Mouse (Mus musculus): Measurements from ENCODE around the gene Gpr135.

Gpr135 gene

DNA sequence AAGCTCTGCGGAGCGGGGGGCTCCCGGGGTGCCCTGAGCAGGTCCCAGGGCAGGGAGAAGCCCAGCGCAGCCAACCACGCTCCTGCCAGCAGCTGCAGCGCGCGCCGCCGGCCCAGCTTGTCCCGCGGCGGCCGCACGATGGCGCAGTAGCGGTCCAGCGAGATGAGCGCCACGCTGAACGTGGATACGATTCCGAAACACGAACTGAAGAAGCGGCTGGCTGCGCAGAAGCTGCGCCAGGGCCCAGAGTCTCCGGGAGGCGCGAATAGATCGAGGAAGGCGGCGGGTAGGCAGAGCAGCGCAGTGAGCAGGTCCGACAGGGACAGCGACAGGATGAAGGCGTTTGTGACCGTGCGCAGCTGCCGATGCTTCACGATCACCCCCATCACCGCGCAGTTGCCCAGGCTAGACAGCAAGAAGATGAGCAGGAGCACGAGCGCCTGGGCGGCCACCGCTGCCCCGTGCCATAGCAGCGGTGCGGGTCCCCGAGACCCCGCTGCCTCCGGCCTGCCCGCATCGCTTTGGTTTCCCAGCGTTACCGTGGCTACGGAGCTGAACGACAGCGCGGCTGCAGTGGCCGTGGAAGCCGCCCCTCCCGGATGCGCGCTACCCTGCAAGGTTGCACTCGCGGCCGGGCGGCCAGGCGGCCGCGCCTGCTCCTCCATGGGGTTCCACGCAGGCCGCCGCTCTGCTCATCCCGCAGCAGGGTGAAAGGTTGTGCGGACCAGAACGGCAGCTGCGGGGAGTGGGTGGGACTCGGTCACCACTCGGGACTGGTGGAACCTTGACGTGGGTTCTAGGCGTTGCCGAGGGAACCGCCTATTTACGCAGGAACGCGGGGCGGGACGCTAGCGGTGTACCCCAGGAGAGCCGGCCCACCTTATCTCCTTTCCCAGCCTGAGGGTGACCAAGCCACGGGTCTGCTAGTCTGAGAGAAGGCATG lies at the start of gene Gpr135:
Gpr135 (minus strand) TSS at position 799 of the 943 bp plus-strand sequence.
- no peak for DNase-seq (ENCODE audit: low read depth, low spot score)

DNA sequence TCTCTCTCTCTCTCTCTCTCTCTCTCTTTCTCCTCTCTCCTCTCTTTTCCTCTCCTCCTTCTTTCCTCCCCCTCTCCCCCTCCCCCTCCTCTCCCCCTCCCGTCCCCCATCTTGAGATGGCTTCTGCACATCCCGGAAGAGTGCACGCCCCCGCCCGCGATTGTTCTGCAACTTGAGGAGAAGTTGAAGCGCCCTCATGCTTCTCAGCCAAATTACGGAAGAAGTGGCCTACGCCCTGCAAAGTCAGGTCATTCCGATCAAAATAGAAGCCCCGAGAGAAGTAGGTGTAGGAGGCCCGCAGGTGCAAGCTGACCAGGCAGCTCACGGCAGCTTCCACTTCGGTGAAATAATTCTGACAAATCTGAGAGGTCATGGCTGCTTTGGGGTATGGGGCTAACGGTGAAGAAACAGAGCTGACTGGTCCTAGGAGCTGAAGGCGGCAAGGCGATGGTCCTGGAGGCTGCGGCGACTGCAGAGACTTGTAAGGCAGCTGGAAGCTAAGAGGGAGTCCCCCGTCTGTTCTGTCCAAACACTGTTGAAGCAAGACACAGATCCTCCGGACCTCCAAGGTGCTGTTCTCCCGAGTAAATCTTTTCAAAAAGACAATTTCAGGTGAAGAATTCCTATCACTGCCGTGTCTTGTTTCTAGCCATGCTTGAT lies 44.9 kb upstream of the Gpr135 start:
- no peak for DNase-seq (ENCODE audit: low read depth, low spot score)

DNA sequence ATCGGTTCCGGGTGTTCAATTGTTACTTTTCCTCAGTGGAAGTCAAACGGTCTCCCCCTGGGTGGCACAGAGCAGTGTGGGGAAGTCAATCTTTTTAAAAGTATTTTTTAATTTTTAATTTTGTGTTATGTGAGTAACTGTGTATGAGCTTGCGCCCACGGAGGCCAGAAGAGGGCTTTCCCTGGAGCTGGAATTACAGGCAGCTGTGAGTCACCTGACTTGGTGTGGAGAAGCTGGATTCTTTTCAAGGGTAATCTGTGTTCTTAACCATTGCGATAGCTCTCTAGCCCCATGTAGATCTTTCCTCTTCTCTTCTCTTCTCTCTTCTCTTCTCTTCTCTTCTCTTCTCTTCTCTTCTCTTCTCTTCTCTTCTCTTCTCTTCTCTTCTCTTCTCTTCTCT lies 44.2 kb upstream of the Gpr135 start:
- no peak for DNase-seq (ENCODE audit: low read depth, low spot score)

DNA sequence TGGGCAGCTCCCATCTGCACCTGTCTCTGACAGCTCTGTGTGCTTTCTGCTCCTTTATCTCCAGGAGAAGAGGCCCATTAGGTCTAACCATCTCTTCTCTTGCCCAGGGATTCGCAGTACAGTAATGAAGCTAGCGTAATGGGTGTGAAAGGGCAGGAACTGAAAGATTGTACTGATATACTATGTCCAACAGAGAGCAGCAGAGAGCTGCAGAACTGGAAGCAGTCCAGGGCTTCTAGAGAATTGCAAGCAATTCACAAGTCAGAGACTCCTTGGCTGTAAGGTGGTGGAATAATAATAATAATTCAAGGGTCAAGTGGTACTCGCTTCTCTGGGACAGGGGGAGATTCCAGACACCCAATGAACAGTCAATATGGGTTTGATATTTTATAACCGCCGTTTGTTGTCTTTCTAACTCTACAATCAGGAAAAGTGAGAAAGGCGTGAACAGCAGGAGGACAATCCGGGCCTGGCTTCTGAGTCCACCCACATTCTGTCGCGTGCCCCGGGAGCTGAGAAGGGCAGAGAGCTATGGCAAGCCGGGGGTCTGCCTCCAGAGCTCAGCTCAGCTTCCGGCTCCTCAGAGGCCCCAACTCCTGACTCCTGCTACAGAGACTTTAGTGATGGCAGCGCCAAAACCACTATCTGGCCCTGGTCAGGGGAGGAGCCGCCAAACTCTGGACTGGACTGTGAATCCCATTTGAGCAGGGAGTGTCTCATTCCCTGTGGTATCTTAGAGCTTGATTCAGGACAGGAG lies 33.8 kb upstream of the Gpr135 start:
- no peak for DNase-seq (ENCODE audit: low read depth, low spot score)

DNA sequence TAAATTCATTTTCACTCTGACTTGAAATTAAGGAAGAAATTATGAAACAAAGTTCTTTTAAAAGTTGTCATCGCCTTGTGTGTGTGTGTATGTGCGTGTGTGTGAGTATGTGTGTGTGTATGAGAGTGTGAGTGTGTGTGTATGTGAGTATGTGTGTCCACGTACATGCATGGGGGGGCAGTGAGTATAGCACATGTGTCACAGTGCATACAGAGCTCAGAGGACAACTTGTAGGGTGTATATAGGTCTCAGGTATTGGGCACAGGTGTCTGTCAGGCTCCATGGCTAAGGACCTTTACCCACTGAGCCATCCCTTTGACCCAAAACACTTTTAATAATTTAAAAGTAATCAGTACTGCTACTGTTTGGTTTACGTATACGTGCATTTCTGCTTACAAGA lies 33.1 kb upstream of the Gpr135 start:
- no peak for DNase-seq (ENCODE audit: low read depth, low spot score)

DNA sequence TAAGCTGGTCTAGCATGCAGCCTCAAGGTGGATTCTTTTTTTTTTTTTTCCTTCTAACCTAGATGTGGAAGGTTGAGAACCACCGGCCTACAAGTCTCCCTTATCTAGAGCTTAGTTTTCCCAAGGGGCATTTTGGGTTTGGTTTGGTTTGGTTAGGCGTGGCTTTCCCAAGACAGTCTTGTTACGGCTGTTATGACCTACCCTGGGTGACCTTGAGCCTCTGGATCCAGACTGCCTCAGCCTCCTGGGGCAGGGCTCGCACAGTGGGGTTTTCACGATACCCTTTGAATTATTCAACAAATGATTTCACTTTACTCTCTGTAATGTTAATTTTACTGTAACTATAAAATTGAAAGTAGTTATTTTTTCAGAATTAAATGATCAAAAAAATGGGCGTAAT lies 31.9 kb upstream of the Gpr135 start:
- DNase-seq (ENCODE audit: low read depth, low spot score) = no peak

DNA sequence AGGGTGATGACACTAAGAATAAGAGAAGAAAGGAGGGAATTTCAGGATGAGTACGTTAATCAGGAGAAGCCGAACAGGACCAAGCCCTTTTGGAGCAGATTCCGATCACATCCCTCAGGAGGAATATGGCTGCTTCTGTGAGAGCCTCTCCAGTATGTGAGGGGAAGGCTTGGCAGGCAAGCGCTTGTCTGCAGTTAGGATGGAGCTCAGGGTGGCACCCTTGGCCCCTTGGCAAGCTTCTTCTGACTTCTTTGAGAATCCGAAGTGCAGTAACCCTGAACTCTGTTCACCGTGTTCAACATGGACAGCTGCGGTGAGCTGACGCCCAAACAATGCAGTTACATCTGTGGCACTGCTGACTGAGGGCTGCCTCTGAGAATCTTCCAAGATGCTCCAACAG lies 26.0 kb upstream of the Gpr135 start:
- no peak for DNase-seq (ENCODE audit: low read depth, low spot score)

DNA sequence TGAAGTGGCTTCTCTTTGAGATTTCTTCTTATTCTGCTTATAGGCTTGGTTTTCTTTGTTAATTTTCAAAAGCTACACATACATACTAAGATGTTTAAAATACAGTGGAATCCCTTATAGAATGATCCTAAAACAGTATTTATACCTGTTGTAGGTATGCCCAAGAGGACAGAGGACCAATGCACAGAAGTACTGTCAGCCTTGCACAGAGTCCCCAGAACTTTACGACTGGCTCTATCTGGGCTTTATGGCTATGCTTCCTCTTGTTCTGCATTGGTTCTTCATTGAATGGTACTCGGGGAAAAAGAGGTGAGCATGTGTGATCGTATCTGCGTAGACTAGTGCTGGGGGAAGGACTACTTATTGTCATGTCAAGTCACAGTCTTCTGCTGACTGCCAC lies 18.9 kb upstream of the Gpr135 start:
- no peak for DNase-seq (ENCODE audit: low read depth, low spot score)

DNA sequence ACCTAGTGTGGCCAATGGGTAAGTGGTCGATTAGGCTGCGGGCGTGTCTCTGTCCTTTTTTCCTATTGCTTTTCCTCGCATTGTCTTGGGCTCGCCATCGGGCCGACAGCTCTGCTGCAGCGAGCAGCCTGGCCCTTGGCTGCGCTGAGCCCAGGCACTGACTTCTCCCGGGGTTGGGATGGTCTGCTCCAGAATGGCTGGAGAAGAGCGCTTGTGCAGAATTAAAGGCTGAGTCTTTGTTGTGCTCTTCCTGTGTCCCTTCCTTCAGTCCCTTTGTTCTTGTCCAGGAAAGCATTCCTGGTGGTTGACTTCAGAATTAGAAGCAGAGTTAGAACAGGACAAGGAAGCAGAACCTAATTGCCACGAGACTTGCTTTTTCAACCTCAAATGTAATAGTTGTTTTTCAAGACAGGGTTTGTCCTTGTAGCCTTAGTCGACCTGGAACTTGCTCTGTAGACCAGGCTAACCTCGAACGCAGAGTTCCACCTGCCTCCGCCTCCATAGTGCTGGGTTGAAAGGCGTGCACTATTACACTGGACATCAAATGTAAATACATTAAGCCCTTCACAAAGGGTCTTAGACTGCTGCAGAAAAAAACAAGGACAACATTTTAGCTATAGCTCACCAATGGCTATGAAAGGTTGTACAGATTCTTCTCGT lies 15.4 kb upstream of the Gpr135 start:
- DNase-seq (ENCODE audit: low read depth, low spot score) = no peak

DNA sequence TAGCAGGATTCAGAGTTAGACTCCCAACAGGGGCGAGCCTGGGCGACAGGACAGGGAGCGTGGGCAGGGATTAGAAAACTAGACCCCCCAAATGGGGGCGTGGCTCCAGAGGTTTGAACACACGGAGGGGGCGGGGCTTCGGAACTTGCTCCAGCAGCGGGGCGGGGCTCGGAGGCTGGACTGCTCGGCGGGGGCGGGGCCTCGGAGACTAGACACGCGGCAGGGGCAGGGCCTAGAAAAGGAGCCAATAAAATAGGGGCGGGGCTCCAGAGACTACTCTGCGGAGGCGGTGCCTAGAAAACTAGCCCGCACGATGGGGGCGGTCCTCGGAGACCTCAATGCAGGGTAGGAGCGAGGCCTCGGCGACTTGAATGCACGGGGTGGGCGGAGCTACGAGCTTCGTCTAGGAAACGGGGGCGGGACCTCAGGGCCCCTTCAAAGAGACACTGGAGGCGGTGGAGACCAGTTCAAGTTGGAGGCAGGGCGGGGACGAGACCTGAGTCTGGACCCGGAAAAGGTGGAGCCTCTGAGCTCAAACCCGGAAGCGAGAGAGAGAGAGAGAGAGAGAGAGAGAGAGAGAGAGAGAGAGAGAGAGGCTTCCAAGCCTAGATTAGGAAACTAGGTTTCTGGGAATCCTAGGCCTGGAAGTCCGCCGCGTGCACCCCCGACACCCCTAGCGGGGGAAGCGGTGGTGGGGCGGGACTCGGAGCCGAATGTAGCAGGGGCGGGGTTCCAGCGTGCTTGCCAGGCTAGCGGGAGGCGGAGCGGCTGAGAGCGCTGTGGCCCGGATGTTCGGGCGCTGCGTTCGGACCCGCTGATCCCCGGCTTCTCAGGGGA lies 14.6 kb upstream of the Gpr135 start, which contains the start of the genes L3hypdh and Jkamp:
L3hypdh (minus strand) TSS at position 111 of the 837 bp plus-strand sequence.
Jkamp (plus strand) TSS at position 261 of the 837 bp plus-strand sequence.
- peak; percentile 92 for DNase-seq (ENCODE audit: low read depth, low spot score)

DNA sequence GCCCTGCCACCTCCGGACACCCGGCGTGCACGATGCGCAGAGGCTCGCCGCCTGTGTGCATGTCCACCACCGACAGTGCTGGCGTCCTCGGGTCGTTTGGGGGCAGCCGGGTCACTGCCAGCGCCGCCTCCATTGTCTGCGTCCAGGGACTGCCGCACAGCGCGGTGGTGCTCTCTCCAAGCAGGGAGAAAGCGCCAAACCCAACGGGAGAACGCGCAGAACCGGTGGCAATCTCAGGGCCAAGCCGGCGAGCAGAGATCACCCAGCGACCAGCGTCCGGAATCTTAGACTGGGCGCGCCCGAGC lies 14.1 kb upstream of the Gpr135 start:
- no peak for DNase-seq (ENCODE audit: low read depth, low spot score)

DNA sequence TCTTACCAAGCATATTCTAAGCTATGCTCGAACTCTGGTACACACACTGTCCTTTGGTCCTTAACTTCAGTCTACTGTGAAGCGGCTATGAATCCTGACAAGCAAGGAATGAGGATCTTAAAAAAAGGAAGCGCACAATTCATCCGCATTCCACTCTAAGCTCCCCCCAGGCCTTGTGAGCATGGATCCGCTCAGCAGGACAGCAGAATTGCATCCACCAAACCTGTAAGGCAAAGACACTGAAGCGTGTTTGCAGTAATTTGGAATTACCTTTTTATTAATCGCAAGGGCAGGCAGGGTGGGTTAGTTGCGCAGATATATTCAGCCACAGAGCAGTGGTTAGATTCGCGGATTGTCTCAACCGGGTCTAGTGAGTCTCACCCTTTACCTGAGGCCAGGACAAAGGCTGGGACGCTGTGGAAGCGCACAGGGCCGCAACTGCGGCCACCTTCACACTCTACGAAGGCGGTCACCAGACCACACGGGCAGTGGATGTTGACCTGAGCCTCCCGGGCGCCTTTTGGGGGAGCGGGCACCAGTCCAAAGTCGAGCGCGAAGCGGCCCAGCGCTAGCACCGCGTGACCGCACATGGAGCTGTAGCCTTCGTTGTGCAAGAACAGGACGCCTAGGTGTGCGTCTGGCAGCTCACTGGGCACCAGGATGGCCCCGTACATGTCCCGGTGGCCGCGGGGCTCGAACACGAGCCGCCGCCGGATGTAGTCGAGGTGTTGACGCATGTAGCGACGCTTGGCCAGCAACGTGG lies 13.5 kb upstream of the Gpr135 start:
- no peak for DNase-seq (ENCODE audit: low read depth, low spot score)

DNA sequence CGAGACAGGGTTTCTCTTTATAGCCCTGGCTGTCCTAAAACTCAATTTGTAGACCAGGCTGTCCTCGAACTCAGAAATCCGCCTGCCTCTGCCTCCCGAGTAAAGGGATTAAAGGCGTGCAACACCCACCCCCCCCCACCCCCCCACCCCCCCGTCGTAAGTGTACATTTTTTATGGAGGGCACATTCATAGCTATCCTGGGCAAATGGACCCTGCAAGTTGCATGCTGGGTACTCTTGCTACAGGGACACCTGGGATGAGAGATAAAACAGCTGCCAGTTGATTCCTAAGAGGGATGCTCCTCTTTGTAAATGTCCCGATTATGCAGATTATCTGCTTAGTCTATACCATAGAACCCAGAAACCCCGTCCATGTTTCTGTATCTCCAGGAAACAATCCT lies 12.3 kb upstream of the Gpr135 start:
- DNase-seq (ENCODE audit: low read depth, low spot score) = no peak

DNA sequence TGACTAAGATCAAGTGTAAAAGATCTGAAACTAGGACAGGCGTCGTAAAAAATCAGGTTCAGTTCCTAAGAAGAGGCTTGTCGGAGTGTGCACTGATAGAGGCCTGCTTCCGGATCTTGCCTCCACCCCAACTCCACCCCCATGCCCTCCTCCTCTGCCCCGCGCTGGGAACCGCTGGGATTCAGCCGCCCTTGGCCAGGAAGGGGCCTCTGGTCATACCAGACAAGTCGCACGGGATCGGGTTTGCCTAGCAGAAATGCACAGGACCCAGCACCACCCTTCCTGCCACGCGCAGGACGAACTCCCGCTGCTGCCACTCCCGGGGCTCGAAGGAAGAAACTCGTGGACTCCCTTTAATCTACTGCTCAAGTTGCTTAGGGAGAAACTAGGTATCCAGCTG lies 11.4 kb upstream of the Gpr135 start:
- DNase-seq (ENCODE audit: low read depth, low spot score) = no peak

DNA sequence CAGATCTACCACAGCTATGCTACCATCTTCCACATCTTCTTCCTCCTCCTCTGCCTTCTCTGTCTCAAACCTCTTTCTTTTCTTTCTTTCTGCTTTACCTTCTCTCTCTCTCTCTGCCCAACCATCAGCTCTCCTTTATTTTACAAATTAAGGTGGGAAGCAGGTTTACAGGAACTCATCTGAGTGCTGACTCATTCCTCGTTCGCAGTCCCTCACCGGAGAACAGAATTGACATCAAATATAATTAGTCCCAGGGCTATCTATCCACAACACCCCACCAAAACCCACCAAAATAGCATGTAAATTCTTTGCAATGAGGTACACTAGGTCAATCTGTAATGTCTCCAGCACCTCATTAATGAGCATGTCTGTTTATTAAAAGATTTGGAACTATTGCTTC lies 11.0 kb upstream of the Gpr135 start:
- no peak for DNase-seq (ENCODE audit: low read depth, low spot score)

DNA sequence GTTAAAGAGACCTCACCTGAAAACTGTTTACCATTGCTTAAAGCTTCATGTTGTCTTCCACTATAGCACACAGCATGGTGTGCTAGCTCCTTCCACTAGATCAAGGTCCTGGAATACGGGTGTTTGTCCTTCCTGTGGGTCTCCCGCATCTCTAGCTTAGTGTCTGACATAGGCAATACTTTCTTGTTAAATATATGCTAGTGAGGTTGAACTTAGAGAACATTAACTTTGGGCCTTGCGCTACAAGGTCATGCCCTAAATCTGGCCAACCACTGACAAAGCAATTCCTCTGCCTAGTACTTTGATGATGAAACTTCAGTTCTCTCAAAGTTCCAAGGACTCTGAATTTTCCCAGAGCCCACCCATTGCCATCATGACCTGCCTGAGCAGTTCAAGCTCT lies 7.3 kb upstream of the Gpr135 start:
- no peak for DNase-seq (ENCODE audit: low read depth, low spot score)

DNA sequence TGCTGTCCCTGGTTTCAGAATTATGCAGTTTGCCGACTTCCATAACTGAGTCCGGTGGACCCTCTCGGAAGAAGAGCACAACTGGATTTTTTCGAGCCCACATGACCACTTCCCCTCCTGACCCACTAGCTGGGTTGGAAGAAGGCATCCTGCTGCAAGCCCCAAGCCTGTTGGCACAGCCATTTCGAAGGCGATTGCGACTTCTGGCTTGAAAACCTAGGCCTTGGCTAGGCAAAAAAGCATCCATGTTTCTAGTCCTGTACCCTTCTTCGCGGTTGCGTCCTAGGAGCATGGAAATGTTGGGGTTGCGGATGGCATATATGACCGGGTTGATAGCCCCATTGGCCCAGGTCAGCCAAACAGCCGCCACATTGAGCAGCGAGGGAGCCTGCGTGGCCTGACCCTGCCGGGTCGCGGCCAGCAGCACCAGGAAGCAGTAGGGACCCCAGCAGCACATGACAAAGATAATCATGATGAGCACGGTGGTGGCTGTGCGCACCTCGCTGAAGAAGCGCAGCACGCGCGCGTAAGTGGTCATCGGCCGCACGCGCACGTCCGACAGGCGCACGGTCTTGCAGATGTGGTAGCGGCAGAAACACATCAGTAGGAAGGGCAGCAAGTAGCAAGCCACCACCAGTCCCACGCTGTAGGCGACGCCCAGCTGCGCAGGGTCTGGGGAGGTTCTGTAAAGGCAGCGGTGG lies 1.1 kb downstream of the Gpr135 start:
- DNase-seq (ENCODE audit: low read depth, low spot score) = no peak

DNA sequence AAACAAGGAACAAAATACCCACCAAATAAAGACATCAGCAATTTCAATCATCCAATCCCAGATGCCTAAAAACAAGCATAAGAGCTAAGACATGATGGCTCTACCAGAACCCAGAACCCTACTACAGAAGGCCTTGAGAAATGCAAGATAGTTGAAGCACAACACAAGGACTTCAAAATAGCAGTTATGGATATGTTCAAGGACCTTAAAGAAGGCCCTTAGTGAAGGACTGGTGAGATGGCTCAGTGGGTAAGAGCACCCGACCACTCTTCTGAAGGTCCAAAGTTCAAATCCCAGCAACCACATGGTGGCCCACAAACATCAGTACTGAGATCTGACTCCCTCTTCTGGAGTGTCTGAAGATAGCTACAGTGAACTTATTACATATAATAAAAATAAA lies 13.1 kb downstream of the Gpr135 start:
- no peak for DNase-seq (ENCODE audit: low read depth, low spot score)

DNA sequence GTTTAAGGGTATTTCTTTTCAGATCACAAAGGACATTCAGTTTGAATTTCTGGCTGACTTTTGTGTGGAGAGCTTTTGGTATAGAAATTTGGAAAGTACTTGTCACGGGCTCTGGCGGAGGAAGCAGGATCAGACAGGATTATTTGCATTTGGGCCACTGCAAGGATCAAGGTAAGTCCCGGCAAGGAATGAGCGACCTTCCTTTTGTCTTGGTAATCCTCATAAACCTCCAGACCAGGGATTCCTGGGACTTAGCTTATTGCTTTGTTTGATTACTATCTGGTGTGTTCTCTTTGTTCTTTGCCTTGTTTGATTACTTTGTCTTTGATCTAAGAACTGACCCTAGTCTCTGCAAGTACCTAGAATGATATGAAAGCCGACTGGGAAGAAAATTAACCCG lies 17.1 kb downstream of the Gpr135 start:
- DNase-seq (ENCODE audit: low read depth, low spot score) = no peak

DNA sequence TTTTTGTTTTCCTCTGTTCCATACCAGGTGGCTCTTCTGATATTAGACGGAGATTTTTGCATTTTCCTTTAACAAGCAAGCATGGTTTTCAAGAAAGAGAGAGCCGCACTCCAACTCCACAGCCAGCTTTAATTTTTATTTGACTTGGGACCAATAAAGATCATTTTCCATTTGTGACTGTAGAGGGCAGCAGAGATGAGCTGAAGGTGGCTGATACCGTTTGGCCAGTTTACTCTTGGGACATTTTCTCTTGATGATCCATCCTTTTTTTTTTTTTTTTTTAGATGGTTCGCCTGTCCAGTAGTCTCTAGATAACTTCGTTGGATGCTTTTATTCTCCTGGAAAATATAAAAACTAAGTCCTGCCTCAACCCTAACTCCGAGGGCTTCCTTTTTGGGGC lies 17.6 kb downstream of the Gpr135 start:
- DNase-seq (ENCODE audit: low read depth, low spot score) = no peak
